Mouse (Mus musculus): ENCODE data around the gene Tnfrsf21. TPM values are rescaled to one million over a fixed set of nuclear protein-coding genes. Genes with fewer than 3 reads are reported as not detected.

Gene Tnfrsf21
- polyA plus RNA-seq (2012; rRNA removed) = 29.5 and 29.7 TPM in 2 replicates

DNA sequence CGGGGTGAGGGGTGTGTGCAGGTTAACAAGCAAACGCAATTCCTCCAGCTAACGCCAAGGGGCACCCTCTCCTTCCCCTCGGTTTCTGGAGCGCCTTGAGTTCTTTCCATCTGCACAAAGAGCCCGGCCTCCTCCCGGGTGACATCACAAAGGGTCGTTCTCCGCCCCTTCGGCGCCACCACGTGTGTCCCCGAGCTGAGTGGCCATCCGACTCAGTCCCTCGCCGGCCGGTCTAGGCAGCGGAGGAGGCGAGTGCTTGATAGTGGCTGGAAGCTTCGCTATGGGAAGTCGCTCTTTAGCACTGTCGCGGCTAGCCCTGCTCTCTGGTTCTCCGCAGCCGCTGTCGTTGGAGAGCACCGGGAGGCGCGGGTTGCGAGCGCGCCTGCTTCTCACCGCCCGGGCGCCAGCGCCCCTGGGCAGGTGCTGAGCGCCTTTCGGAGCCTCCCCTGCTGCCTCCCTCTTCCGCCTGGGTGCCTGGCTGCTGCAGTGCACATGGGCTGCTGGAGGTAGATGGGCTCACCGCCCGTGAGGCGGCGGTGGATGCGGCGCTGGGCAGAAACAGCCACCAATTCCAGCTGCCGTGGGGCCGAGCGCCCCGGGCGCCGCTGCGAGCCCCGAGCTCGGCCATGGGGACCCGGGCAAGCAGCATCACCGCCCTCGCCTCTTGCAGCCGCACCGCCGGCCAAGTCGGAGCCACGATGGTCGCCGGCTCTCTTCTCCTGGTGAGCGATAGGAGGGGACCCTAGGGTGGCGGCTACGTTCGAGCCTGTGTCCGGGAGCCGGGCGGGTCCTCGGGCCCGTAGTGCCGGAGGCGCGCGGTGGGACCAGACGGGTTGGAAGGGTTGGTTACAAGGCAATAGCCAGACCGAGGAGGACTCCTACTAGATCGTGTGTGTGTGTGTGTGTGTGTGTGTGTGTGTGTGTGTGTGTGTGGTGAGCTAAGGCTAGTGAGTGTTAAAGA, at the start of gene Tnfrsf21:
TSS of gene Tnfrsf21 (plus strand) at position 185 of the 961 bp plus-strand sequence.
- TF ChIP-seq POLR2A (IDR thresholded peaks at IDR 0.05; ENCODE audit: borderline replicate concordance, extremely low read depth, low read depth, low read length) (peak; percentile 69; the same call in 1 of the 2 replicates), CTCF (IDR thresholded peaks at IDR 0.05; ENCODE audit: insufficient read depth, low read length) (peak; percentile 89)
- Histone ChIP-seq H3K4me3 (replicated peaks; ENCODE audit: extremely low read depth, low read depth, low read length) (peak within 1 kb of the TSS; percentile 61), H3K4me1 (ENCODE audit: control insufficient read depth, insufficient read depth, low read length) (no peaks in the 10 kb centered on the region)
- WGBS = under 1% methylated on average over 77 of the region's 80 CpGs
- DNase-seq = peak; percentile 88

DNA sequence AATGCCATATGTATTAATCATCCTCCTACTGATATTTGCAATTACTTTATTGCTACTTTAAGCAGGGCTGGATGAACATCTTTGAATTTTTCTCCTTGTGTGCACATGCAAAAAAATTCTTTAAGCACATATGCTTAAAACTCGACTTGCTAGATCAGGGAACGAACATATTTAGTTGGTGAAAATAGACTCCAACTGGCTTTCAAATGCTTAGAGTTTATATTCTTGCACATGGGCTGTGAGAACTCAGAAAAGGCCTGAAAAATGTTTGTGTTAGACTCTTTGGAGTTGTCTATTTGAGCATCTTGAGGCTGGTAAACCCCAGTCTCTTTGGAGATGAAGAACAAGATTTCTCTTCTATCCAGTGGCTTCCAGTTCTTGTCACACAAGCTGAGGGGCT, 48.2 kb upstream of the Tnfrsf21 start:
- no peaks in the 10 kb centered on the region for H3K4me1 ChIP-seq (ENCODE audit: control insufficient read depth, insufficient read depth, low read length)
- TF ChIP-seq POLR2A (IDR thresholded peaks at IDR 0.05; ENCODE audit: borderline replicate concordance, extremely low read depth, low read depth, low read length) (no peak), CTCF (IDR thresholded peaks at IDR 0.05; ENCODE audit: insufficient read depth, low read length) (no peak)
- no peak overlapping the region for H3K4me3 ChIP-seq (replicated peaks; ENCODE audit: extremely low read depth, low read depth, low read length)
- 79% methylated on average over 2 of the region's 2 CpGs for WGBS
- DNase-seq = no peak

DNA sequence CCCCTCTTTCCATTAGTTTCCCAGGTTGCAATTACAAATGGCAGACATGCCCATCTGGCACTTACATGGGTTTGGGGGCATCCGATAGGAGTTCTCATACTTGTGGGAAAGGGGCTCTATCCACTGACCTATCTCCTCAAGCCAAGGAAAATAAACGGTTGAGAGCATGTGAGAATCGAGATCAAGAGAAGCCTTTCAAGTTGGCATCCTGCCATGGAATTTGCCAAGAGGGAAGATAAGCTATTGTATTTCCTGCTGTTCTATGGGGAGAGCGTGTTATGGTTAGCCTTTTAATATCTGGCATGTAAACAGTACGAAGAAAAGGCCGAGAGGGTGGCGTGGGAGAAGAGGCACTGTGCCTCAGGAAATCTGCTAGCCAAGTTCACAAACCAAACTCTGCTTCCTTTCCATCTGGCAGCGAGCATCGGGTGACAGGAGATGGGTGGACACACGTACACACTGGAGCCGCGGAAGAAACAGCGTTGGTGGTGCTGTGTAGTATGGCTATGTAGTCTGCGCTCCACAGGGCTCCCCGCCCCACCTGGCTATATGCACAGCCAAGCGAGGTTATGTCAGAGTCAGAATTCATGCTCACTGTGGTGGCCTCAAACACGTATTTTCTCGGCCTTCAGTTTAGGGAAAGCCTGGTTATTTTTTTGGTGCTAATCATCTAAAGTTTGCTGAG, 40.9 kb upstream of the Tnfrsf21 start:
- DNase-seq = peak; percentile 18
- TF ChIP-seq POLR2A (IDR thresholded peaks at IDR 0.05; ENCODE audit: borderline replicate concordance, extremely low read depth, low read depth, low read length) (no peak), CTCF (IDR thresholded peaks at IDR 0.05; ENCODE audit: insufficient read depth, low read length) (no peak)
- 23% methylated on average over 18 of the region's 18 CpGs for WGBS
- Histone ChIP-seq H3K4me1 (ENCODE audit: control insufficient read depth, insufficient read depth, low read length) (0 out of 2 replicates have a peak, but pooled peaks cover 2% of the 10 kb centered on the region), H3K4me3 (replicated peaks; ENCODE audit: extremely low read depth, low read depth, low read length) (no peak overlapping the region)

DNA sequence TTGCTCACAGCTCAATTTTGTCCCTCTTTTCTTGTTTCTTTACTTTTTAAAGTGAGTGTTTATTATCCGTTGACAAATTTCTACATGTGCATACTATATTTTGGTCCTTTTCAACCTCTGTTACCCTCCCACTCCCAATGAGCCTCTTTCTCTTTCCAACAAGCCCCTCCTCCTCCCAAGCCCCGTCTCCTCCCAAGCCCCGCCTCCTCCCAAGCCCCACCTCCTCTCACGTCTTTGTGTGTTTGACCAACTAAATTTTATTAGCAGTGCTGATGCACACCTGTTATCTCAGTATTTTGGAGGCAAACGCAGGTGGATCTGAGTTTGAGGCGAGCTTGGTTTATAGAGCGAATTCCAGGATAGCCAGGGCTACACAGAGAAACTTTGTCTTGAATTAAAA, 38.6 kb upstream of the Tnfrsf21 start:
- no peak for DNase-seq
- Histone ChIP-seq H3K4me3 (replicated peaks; ENCODE audit: extremely low read depth, low read depth, low read length) (no peak overlapping the region), H3K4me1 (ENCODE audit: control insufficient read depth, insufficient read depth, low read length) (0 out of 2 replicates have a peak, but pooled peaks cover 2% of the 10 kb centered on the region)
- no peak for TF ChIP-seq CTCF (IDR thresholded peaks at IDR 0.05; ENCODE audit: insufficient read depth, low read length)
- no peak for TF ChIP-seq POLR2A (IDR thresholded peaks at IDR 0.05; ENCODE audit: borderline replicate concordance, extremely low read depth, low read depth, low read length)
- 74% methylated on average over 7 of the region's 7 CpGs for WGBS

DNA sequence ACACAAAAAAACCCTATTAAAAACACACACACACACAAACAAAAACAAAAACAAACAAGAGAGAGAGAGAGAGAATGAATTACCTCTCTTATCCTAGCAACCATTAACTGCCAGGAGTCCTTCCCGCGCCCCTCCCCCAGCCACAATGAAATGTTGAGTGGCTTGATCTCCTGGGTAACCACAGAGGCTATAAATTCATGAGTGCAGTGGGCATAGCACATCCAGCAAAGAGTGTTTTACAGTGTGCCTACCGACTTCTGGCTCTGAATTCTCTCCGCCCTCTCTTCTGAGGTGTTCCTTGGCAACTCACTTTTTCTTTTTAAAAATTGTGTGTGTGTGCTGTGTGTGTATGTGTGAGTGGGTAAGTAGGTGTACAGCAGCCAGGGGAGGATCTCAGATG, 38.0 kb upstream of the Tnfrsf21 start:
- no peak for TF ChIP-seq CTCF (IDR thresholded peaks at IDR 0.05; ENCODE audit: insufficient read depth, low read length)
- 0 out of 2 replicates have a peak, but pooled peaks cover 2% of the 10 kb centered on the region for H3K4me1 ChIP-seq (ENCODE audit: control insufficient read depth, insufficient read depth, low read length)
- no peak for DNase-seq
- no peak overlapping the region for H3K4me3 ChIP-seq (replicated peaks; ENCODE audit: extremely low read depth, low read depth, low read length)
- WGBS = 68% methylated on average over 4 of the region's 4 CpGs

DNA sequence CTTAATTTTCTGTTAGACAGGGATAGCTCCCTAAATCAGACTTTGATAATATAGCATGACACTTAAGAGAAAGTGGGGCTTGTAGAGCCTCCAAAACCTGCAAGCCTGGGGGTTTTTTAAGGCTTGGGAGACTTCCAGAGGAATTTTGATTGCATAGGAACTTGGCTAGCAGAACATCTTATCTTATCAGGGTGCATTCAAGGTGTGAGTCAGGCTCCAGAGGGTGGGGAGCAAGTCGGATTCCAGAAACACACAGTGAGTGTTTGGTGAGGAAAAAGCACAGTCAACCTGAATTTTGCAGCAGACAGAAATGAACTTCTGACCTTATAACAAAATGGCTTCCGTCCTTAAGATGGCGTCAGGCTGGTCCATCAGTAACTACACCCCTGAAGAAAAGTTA, 34.5 kb upstream of the Tnfrsf21 start:
- no peak for TF ChIP-seq CTCF (IDR thresholded peaks at IDR 0.05; ENCODE audit: insufficient read depth, low read length)
- TF ChIP-seq POLR2A (IDR thresholded peaks at IDR 0.05; ENCODE audit: borderline replicate concordance, extremely low read depth, low read depth, low read length) = no peak
- Histone ChIP-seq H3K4me3 (replicated peaks; ENCODE audit: extremely low read depth, low read depth, low read length) (no peak overlapping the region), H3K4me1 (ENCODE audit: control insufficient read depth, insufficient read depth, low read length) (no peaks in the 10 kb centered on the region)
- WGBS = 53% methylated on average over 3 of the region's 3 CpGs
- DNase-seq = no peak

DNA sequence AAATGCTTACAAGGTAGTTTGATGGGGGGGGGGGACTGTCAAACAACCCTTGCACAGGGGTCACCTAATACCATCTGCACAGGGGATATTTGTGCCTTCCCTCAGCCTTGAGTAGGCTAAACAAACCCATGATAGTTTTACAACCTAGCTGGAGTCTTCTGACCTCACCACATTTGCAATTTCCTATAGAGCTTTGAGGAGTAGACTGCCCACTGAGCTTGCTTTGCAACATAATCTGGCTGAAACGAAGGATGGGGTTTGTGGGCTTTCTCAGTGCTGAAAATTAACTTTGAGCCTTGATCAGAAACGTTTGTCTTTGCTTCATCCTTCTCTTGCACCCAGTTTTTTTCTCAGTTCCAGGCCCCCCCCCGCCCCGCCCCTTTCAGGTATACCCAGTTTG, 33.8 kb upstream of the Tnfrsf21 start:
- 68% methylated on average over 4 of the region's 4 CpGs for WGBS
- DNase-seq = no peak
- Histone ChIP-seq H3K4me3 (replicated peaks; ENCODE audit: extremely low read depth, low read depth, low read length) (no peak overlapping the region), H3K4me1 (ENCODE audit: control insufficient read depth, insufficient read depth, low read length) (no peaks in the 10 kb centered on the region)
- TF ChIP-seq CTCF (IDR thresholded peaks at IDR 0.05; ENCODE audit: insufficient read depth, low read length) (no peak), POLR2A (IDR thresholded peaks at IDR 0.05; ENCODE audit: borderline replicate concordance, extremely low read depth, low read depth, low read length) (no peak)

DNA sequence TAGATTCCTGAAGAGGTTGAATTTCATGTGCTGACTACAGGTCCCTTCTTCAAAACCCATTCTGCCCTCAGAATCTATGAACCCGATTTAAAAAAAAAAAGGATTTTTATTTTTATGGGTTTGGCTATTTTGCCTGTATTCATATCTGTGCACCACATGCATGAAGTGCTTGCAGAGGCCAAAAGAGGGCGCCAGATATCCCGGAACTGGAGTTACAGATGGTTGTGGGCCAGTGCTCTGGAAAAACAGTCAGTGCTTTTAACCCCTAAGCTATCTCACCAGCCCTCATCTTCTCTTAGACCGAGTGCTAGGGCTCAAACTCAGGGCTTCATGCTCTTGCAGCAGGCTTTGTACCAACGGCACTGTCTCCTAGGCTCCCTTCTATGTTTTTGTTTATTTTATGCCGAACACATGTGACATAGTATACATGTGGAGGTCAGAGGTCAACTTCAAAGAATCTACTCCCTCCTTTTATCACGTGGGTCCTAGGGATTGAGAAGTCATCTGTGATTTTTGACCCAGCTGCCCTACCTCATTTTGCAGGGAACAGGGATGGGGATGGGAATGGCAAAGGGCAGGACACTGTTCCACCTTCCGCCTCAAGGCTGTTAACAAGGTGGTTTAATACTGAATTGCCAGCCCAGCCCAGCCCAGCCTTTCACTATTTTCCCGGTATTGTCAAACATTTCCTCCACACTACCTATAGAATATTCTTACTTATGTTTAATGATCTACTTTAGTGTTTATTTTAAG, 30.3 kb upstream of the Tnfrsf21 start:
- Histone ChIP-seq H3K4me1 (ENCODE audit: control insufficient read depth, insufficient read depth, low read length) (no peaks in the 10 kb centered on the region), H3K4me3 (replicated peaks; ENCODE audit: extremely low read depth, low read depth, low read length) (no peak overlapping the region)
- TF ChIP-seq POLR2A (IDR thresholded peaks at IDR 0.05; ENCODE audit: borderline replicate concordance, extremely low read depth, low read depth, low read length) (no peak), CTCF (IDR thresholded peaks at IDR 0.05; ENCODE audit: insufficient read depth, low read length) (no peak)
- no peak for DNase-seq
- WGBS = 40% methylated on average over 9 of the region's 9 CpGs

DNA sequence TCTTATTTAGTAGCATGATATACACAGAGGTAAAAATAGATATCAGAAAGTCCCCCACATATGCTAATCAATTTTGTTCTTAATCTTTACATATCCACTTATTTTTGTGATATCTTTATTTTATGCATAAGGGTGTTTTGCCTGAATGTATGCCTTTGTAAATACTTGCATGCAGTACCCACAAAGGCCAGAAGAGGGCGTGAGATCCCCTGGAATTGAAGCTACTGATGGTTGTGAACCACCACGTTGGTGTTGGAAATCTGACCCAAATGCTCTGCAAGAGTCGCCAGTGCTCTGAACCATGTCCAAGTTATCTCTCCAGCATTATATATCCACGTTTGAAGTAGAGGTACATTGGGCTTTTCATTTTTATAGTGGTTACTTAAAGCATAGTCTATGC, 28.7 kb upstream of the Tnfrsf21 start:
- DNase-seq = peak; percentile 16
- TF ChIP-seq POLR2A (IDR thresholded peaks at IDR 0.05; ENCODE audit: borderline replicate concordance, extremely low read depth, low read depth, low read length) (no peak), CTCF (IDR thresholded peaks at IDR 0.05; ENCODE audit: insufficient read depth, low read length) (no peak)
- no peaks in the 10 kb centered on the region for H3K4me1 ChIP-seq (ENCODE audit: control insufficient read depth, insufficient read depth, low read length)

More for the DNA sequence above, 28.7 kb upstream of the Tnfrsf21 start:
- no peak overlapping the region for H3K4me3 ChIP-seq (replicated peaks; ENCODE audit: extremely low read depth, low read depth, low read length)
- WGBS = 28% methylated on average over 4 of the region's 4 CpGs
